Mouse (Mus musculus) testis, postnatal 14 days (tissue): ENCODE results near the gene Aspa.
"Not testable (repeated sequence)": the region's sequence is repeated elsewhere in the genome, so short reads cannot be mapped to it uniquely, and the experiment has no call there.

Source experiments
- DNase-seq: peaks from one replicate; pipeline ENCODE4 v3.0.0; 2021; ENCODE audit warnings: low spot score

Aspa gene

DNA sequence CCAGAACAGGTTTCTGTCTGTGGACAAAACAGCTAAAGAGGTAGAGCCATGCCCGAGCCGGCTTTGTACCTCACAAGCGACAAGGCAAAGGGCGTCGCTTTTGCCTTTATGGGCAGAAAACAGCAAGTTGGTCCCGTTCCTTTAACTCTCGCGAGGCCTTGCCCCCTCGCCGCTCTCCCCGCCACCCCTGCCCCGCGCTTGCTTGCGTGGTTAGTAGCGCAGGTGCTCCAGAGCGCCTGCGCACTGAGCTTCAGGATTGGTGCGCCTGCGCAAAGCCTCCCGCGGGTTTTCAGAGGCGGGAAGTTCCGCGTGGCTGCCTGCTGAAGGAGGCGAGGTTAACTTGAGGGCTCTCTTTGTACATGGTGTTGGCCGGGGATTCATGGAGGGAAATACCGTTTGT, at the start of gene Aspa, which contains the start of the genes Gm49340 and Spata22:
Aspa (minus strand) TSS at position 155 of the 400 bp plus-strand sequence.
Gm49340 (plus strand) TSS at position 300 of the 400 bp plus-strand sequence.
Spata22 (plus strand) TSS at position 300 of the 400 bp plus-strand sequence.
- DNase-seq, result peak; percentile 91

DNA sequence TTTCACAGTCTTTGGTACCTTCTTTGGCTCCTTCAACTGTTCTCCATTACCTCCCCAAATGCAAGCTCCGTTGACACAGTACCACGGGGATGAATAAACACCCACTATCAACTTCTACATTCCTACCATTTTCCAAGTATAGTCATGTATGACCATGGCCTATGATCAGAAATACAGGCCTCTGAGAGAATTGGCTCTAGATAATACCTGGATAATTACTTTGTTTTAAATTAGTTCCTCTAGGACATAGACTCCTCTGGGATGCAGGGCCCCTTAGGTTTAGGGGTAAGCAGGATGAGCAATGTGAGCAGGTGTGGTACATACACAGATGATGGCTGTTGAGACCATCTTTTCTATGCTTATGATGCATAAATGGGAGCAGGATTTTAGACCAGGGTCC, 41.5 kb upstream of the Aspa start, which contains the start of gene Olfr376:
Olfr376 (plus strand) TSS at position 301 of the 400 bp plus-strand sequence.
- no peak for DNase-seq

DNA sequence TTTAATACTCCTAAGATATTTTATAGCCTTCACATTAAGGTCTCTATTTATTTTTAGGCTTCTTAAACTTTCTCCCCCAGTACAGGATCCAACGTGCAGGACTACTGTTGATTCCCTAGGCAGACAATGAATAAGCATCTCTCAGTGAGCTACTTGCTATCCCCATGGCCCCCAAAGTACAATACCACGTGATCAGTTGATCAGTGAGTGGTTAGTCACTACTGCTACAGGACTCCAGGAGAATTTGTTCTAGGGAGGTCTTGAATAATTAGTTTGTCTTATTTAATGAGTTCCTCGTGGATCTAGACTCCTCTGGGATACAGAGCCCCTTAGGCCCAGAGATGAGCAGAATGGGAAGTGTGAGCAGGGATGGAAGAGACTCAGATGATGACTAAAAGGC, 21.1 kb upstream of the Aspa start, which contains the start of gene Olfr20:
Olfr20 (plus strand) TSS at position 301 of the 400 bp plus-strand sequence.
- no peak for DNase-seq

- no peak for DNase-seq
Measured at GRCm38 (mm10) chr11:73336919-73337318, 7.5 kb upstream of the Aspa start.

- no peak for DNase-seq
Measured at GRCm38 (mm10) chr11:73333357-73333756, 4.0 kb upstream of the Aspa start.

GRCm38 (mm10) chr11:73327361-73327760, 2.0 kb downstream of the Aspa start:
- DNase-seq, result no peak

DNA sequence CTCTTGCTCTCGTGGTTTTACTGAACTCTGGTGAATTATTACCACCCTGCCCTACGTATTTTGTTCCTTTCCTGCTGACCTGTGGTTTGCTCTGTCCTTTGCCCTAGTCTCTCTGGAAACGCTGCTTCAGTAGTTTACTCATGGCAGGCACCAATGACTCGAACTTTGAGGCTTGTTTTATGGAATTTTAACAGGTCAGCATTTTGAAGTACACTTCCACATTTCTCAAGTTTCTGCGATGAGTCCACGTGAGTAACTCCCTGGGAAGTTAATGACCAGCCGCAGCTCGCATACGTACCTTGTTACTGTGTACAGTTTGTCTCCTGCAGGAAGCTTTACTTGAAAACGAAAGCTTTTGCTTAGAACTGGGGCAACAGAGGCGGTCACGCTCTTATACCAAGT, 2.9 kb downstream of the Aspa start:
- no peak for DNase-seq

- no peak for DNase-seq
Measured at GRCm38 (mm10) chr11:73323906-73324830, 5.2 kb downstream of the Aspa start.

DNA sequence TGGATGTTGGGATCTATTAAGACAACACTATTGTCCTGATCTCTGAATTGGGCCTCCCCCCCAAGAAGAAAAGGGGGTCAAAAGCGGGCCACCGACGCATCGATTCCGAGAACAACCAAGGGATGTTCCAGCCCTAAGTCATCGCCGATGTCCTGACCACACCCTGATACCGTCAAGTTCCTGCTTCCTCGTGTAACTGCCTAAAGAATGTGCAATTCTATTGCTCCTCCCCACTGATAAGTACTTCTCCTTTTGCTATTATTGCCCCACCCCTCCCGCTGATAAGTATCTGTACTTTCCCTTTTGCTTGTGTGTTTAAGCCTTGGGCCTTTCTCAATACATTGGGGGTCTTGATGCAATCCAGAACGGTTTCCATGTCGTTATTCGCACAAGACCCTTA, 8.3 kb downstream of the Aspa start:
- DNase-seq, result not testable (repeated sequence)

- not testable (repeated sequence) for DNase-seq
Measured at GRCm38 (mm10) chr11:73318581-73318980, 10.8 kb downstream of the Aspa start.

- no peak for DNase-seq
Measured at GRCm38 (mm10) chr11:73315961-73316360, 13.4 kb downstream of the Aspa start.

DNA sequence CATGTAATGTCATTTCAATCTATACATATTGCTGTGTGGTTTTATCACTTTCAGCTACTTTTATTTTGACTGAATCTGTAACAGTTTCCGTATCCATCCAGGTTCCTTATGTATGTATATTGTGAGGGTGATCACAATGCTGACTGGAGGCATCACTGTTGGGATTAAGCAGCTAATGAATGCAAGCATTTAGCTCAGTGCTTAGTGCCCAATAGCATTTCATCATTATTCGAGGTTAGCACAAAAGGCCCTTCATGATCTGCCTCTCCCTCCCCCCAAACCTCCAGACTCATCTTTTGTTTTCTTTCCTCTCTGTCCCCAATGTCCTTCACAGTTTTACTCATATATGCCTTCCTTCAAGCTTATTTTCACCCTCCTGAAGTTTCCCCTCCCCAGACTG, 26.3 kb downstream of the Aspa start:
- no peak for DNase-seq

DNA sequence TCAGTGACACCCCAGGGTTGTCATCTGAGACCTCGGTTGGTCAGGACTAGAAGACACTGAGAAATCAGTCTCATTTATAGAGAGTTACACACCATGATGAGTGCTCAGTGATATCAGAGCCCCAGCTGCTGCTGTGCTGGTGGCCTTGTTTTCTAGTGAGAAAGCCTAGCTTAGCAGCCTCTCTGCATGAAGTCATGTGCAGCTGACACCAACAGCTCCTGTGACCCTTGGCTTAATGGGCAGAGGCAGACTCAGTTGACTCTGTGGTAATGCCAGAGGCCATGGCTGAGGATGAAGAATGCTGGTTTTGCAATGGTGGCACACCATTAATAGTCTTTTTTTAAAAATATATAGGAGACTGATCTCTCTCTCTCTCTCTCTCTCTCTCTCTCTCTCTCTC, 39.8 kb downstream of the Aspa start:
- DNase-seq, result no peak

GRCm38 (mm10) chr11:73284351-73284750, 45.0 kb downstream of the Aspa start:
- no peak for DNase-seq

DNA sequence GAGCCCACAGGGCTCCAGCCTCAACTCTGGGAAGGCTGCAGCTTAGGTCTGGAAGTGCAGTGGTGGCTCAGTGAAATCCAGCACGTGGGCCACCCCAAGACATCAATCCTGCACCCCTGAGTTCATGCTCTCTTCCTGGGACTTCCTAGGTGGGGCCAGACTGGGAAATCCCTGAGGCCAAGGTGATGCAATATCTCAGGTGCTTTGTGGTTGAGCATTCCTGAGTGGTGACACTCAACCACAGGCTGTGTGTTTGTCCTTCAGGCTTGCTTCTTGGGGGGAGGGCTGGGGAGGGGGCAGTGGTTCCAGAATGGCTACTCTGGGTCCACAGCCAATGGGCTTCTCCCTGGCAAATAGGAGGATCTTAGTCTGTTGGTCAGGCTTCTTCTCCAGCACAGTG, 45.5 kb downstream of the Aspa start:
- DNase-seq, result no peak

DNA sequence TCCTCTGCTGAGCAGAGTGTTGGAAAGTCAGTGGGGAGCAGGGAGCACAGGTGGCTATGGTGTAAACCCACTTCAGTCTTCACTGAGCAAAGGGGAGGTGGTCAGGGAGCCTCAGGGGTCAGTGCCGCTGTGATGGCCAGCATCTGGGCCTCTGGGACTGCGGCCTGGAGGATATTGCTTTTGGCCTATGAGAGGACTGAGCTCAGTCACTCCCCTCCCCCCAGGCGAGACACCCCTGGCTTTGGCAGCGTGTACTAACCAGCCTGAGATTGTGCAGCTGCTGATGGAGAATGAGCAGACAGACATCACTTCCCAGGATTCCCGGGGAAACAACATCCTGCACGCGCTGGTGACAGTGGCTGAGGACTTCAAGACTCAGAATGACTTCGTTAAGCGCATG, 46.0 kb downstream of the Aspa start:
- no peak for DNase-seq

DNA sequence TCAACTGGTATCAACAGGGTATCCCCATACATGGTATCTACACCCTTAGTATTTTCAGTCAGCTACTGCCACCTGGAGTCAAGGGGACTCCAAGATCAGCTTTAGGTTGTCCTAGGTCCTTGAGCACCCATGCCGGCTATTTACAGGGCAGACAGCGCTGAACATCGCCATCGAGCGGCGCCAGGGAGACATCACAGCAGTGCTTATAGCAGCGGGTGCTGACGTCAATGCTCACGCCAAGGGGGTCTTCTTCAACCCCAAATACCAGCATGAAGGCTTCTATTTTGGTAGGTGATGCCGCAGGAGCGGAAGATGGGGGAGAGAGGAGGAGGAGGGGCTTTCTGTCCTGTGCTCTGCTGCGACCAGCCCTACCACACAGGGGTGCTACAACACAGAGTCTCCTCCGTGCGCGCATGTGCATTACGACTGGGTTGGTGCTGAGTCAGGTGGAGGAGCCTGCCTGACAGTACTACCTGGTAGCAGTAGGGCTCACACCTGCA, 47.8 kb downstream of the Aspa start:
- DNase-seq, result peak; percentile 16

DNA sequence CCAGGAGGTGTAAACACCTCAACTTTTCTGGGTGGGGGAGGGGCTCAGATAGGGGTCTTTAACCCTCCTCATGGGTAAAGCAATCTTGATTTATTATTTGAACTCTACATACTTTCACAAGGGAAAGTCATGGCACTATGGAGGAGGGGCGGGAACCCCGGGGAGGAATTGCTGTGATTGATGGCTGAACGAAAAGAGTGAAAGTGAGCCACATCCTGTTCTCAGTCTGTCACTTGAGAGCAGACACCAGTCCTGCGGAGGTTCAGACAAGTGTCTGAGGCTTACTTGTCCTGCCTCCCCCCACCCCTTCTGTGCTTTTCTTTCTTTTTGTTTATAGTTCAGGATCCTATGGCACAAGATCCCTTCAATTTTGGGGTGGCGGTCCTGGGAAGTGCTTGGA, 48.7 kb downstream of the Aspa start:
- no peak for DNase-seq

DNA sequence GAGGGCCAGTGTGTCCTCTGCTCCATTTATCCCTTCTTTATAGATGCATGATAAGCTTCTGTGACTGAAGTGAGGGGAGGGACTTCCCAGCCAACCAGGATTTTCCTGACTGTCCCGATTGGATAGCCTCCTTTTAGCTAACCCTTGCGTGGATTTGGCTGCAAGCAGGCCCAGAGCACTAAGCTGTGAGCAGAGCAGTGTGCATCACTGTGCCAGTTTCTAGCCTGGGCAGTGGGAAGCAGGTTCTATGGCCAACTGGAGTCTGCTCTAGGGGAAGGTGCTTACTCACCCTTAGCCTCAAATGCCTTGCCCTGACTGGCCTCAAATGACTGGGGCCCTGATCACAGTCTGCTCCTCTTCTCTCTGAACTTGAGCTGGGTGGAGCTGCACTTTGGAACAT, 54.6 kb downstream of the Aspa start:
- no peak for DNase-seq

GRCm38 (mm10) chr11:73267267-73267666, 62.1 kb downstream of the Aspa start, which contains the start of gene Trpv3:
TSS of gene Trpv3 (plus strand) at chr11:73267388.
- no peak for DNase-seq

DNA sequence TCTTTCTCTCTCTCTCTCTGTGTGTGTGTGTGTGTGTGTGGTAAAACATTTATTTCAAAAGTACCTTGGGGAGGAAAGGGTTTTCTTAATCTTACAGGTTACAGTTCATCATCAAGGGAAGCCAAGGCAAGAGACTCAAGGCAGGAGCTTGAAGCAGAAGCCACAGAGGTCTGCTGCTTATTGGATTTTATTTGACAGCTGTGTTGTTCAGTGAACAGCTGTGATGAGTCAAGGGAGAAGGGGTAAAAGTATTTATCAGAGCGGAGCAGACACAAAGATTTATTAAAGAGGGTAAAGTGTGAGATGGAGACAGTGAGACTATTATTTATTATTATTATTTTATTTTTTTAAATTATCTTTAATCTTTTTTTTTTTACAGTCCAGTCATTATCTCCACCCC, 68.0 kb downstream of the Aspa start:
- no peak for DNase-seq

DNA sequence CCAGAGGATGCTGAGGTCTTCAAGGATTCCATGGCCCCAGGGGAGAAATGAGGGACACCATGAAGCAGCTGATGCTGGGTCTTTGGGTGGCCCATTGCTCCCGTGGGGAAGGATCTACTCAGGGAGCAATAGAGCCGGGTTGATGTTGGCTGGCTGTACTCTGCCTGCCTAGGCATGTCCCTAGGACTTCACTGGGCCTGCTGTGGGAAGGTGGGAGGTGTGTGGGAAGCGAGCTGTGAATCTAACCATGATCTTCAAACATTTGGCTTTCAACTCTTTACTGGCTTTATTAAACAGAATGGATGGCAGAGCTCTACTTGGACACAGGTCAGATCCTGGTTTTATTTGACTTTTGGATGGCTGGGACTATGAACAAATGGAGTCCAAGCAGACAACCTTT, 68.9 kb downstream of the Aspa start:
- no peak for DNase-seq

GRCm38 (mm10) chr11:73258664-73259063, 70.7 kb downstream of the Aspa start:
- DNase-seq, result no peak
